ENCODE assay signal across 8 mouse cellular contexts in genomic region chr6:92534226-92535031, GRCm38 (mm10).
DNase-seq lines count a peak whose midpoint lies in the region; ATAC-seq and TF ChIP-seq lines count a peak whose summit lies in the region.

No protein-coding gene starts in this region.

- TF ChIP-seq EP300 in heart, postnatal 0 days (IDR thresholded peaks at IDR 0.05; ENCODE audit: low read depth), result no peak

- H3K4me2 ChIP-seq in forebrain, embryonic 14.5 days (ENCODE audit: low read length), result peak overlapping the region; percentile 40
- peak overlapping the region; percentile 85 for H3K4me2 ChIP-seq in heart, postnatal 0 days (ENCODE audit: low read depth, low read length)
- H3K4me2 ChIP-seq in liver, embryonic 11.5 days, result peak overlapping the region; percentile 56
- peak overlapping the region; percentile 48 for H3K4me2 ChIP-seq in neural tube, embryonic 13.5 days

- no peaks in the 10 kb centered on the region for H3K9me3 ChIP-seq in forebrain, embryonic 14.5 days (replicated peaks; ENCODE audit: control insufficient read depth, low read length)
- H3K9me3 ChIP-seq in heart, postnatal 0 days (replicated peaks; ENCODE audit: control insufficient read depth, low read length), result no peaks in the 10 kb centered on the region
- no peaks in the 10 kb centered on the region for H3K9me3 ChIP-seq in liver, embryonic 11.5 days (ENCODE audit: control insufficient read depth, low read length)
- H3K9me3 ChIP-seq in neural tube, embryonic 13.5 days, result no peaks in the 10 kb centered on the region

- H3K4me1 ChIP-seq in forebrain, embryonic 14.5 days (ENCODE audit: control insufficient read depth, insufficient read depth, low read length), result no peaks in the 10 kb centered on the region
- no peaks in the 10 kb centered on the region for H3K4me1 ChIP-seq in heart, postnatal 0 days (ENCODE audit: control insufficient read depth, insufficient read depth)
- no peaks in the 10 kb centered on the region for H3K4me1 ChIP-seq in liver, embryonic 11.5 days (replicated peaks; ENCODE audit: control insufficient read depth, insufficient read depth, low read length)
- H3K4me1 ChIP-seq in neural tube, embryonic 13.5 days (replicated peaks), result peaks cover 36% of the 10 kb centered on the region

- no peaks in the 10 kb centered on the region for H3K27me3 ChIP-seq in forebrain, embryonic 14.5 days (replicated peaks; ENCODE audit: control insufficient read depth, insufficient read depth, low read length)
- no peaks in the 10 kb centered on the region for H3K27me3 ChIP-seq in heart, postnatal 0 days (ENCODE audit: control insufficient read depth, insufficient read depth, low read length)
- H3K27me3 ChIP-seq in liver, embryonic 11.5 days (replicated peaks; ENCODE audit: control insufficient read depth, insufficient read depth, low read length), result no peaks in the 10 kb centered on the region
- no peaks in the 10 kb centered on the region for H3K27me3 ChIP-seq in neural tube, embryonic 13.5 days

- H3K27ac ChIP-seq in forebrain, embryonic 14.5 days (ENCODE audit: low read depth, low read length), result no peak overlapping the region
- peak overlapping the region; percentile 61 for H3K27ac ChIP-seq in heart, postnatal 0 days (ENCODE audit: low read depth)
- no peak overlapping the region for H3K27ac ChIP-seq in liver, embryonic 11.5 days (ENCODE audit: low read depth, low read length)
- H3K27ac ChIP-seq in neural tube, embryonic 13.5 days (replicated peaks), result no peak overlapping the region

- ATAC-seq in cerebellum, adult (ENCODE audit: insufficient number of reproducible peaks, low FRiP score, low TSS enrichment), result peak; percentile 45; the same call in 1 of the 2 replicates
- peak; percentile 71; the same call in 1 of the 2 replicates for ATAC-seq in forebrain, embryonic 14.5 days
- peak; percentile 89 for ATAC-seq in heart, postnatal 0 days (ENCODE audit: insufficient read depth, low read depth)
- no peak; the same call in 1 of the 2 replicates for ATAC-seq in liver, embryonic 11.5 days (replicated peaks; ENCODE audit: low FRiP score)
- peak; percentile 34 for ATAC-seq in neural tube, embryonic 13.5 days (ENCODE audit: low read depth)

- peak overlapping the region; percentile 37; the same call in 1 of the 2 replicates for H3K9ac ChIP-seq in forebrain, embryonic 14.5 days (ENCODE audit: low read length)
- H3K9ac ChIP-seq in heart, postnatal 0 days (replicated peaks; ENCODE audit: low read depth, low read length), result peak overlapping the region; percentile 48
- 0 out of 2 replicates have a peak overlapping the region, but pooled peaks have one; percentile 32 for H3K9ac ChIP-seq in liver, embryonic 11.5 days (ENCODE audit: low read depth, low read length)
- peak overlapping the region; percentile 27 for H3K9ac ChIP-seq in neural tube, embryonic 13.5 days

- H3K36me3 ChIP-seq in forebrain, embryonic 14.5 days (ENCODE audit: control insufficient read depth, insufficient read depth, low read length), result no peaks in the 10 kb centered on the region
- H3K36me3 ChIP-seq in heart, postnatal 0 days (replicated peaks; ENCODE audit: control insufficient read depth, insufficient read depth, low read length), result no peaks in the 10 kb centered on the region
- H3K36me3 ChIP-seq in liver, embryonic 11.5 days (ENCODE audit: control insufficient read depth, insufficient read depth, low read length), result no peaks in the 10 kb centered on the region
- H3K36me3 ChIP-seq in neural tube, embryonic 13.5 days, result no peaks in the 10 kb centered on the region

- no peak for DNase-seq in cerebellum, adult 11-12 months
- DNase-seq in forebrain, embryonic 14.5 days (ENCODE audit: low spot score), result peak; percentile 42
- DNase-seq in heart, postnatal 0 days (ENCODE audit: low spot score), result peak; percentile 63
- DNase-seq in kidney, postnatal 14 days, result peak; percentile 71
- peak; percentile 36 for DNase-seq in liver, embryonic 11.5 days (ENCODE audit: low spot score)
- peak; percentile 48 for DNase-seq in yolk sac, embryonic 10.5 days (ENCODE audit: low spot score)

- WGBS in forebrain, embryonic 14.5 days, result 13% methylated on average over 11 of the region's 11 CpGs
- 9% methylated on average over 11 of the region's 11 CpGs for WGBS in heart, postnatal 0 days
- WGBS in liver, embryonic 11.5 days, result 14% methylated on average over 11 of the region's 11 CpGs
- WGBS in neural tube, embryonic 13.5 days, result 14% methylated on average over 11 of the region's 11 CpGs

- H3K4me3 ChIP-seq in forebrain, embryonic 14.5 days (ENCODE audit: low read depth, low read length), result no peak overlapping the region
- peak overlapping the region; percentile 60 for H3K4me3 ChIP-seq in heart, postnatal 0 days (ENCODE audit: low read depth, low read length)
- H3K4me3 ChIP-seq in liver, embryonic 11.5 days (ENCODE audit: low read depth, low read length), result peak overlapping the region; percentile 33
- peak overlapping the region; percentile 27 for H3K4me3 ChIP-seq in neural tube, embryonic 13.5 days

- TF ChIP-seq CTCF in heart, postnatal 0 days (IDR thresholded peaks at IDR 0.05; ENCODE audit: low read depth), result no peak
